Mouse (Mus musculus) cerebellum, adult 18-20 months (tissue): ENCODE results near the gene Tmem79.
A peak's percentile ranks its signal among the peaks of the same experiment; 100 is the strongest.
"Not testable (repeated sequence)": the region's sequence is repeated elsewhere in the genome, so short reads cannot be mapped to it uniquely, and the experiment has no call there.

ENCODE experiments used
- DNase-seq, 2 experiments: peaks; one replicate each; pipeline ENCODE4 v3.0.0; 2021

Tmem79 gene

GRCm38 (mm10) chr3:88336058-88337013 is at the start of gene Tmem79, which contains the start of gene Smg5:
Tmem79 (minus strand) TSS chr3:88336148.
Smg5 (plus strand) TSS chr3:88336260.
- DNase-seq = peak; percentile 95

- DNase-seq = no peak
Observed at GRCm38 (mm10) chr3:88384364-88384763, 48.4 kb upstream of the Tmem79 start, which contains the start of gene Bglap. Bglap (minus strand) TSS chr3:88384464.

- not testable (repeated sequence) for DNase-seq
Observed at GRCm38 (mm10) chr3:88382383-88382782, 46.4 kb upstream of the Tmem79 start.

- not testable (repeated sequence) for DNase-seq
Observed at GRCm38 (mm10) chr3:88381389-88382315, 45.7 kb upstream of the Tmem79 start.

GRCm38 (mm10) chr3:88378599-88378998 is 42.7 kb upstream of the Tmem79 start, which contains the start of gene Bglap2:
Bglap2 (minus strand) TSS chr3:88378699.
- not testable (repeated sequence) for DNase-seq

- not testable (repeated sequence) for DNase-seq
Observed at GRCm38 (mm10) chr3:88376644-88377043, 40.7 kb upstream of the Tmem79 start.

GRCm38 (mm10) chr3:88375750-88376626 is 40.0 kb upstream of the Tmem79 start:
- not testable (repeated sequence) for DNase-seq

GRCm38 (mm10) chr3:88372643-88373042 is 36.7 kb upstream of the Tmem79 start, which contains the start of gene Bglap3:
Bglap3 (minus strand) TSS chr3:88372743.
- DNase-seq = not testable (repeated sequence)

- DNase-seq = not testable (repeated sequence)
Observed at GRCm38 (mm10) chr3:88368511-88368910, 32.6 kb upstream of the Tmem79 start.

- DNase-seq = not testable (repeated sequence)
Observed at GRCm38 (mm10) chr3:88367517-88367916, 31.6 kb upstream of the Tmem79 start.

- not testable (repeated sequence) for DNase-seq
Observed at GRCm38 (mm10) chr3:88366830-88367428, 31.0 kb upstream of the Tmem79 start.

GRCm38 (mm10) chr3:88365705-88366361 is 29.9 kb upstream of the Tmem79 start:
- DNase-seq = no peak

- DNase-seq = peak in 1 of 2 experiments; percentile 44
Observed at GRCm38 (mm10) chr3:88364337-88364736, 28.4 kb upstream of the Tmem79 start, which contains the start of gene Paqr6. Paqr6 (plus strand) TSS chr3:88364584.

GRCm38 (mm10) chr3:88363700-88364099 is 27.8 kb upstream of the Tmem79 start:
- DNase-seq = peak in 1 of 2 experiments; percentile 35

GRCm38 (mm10) chr3:88361612-88362313 is 25.8 kb upstream of the Tmem79 start:
- DNase-seq = peak in 1 of 2 experiments; percentile 27

GRCm38 (mm10) chr3:88361096-88361495 is 25.1 kb upstream of the Tmem79 start:
- DNase-seq = no peak

GRCm38 (mm10) chr3:88359989-88360388 is 24.0 kb upstream of the Tmem79 start:
- no peak for DNase-seq

- no peak for DNase-seq
Observed at GRCm38 (mm10) chr3:88359584-88359983, 23.6 kb upstream of the Tmem79 start.

- peak in 1 of 2 experiments; percentile 65 for DNase-seq
Observed at GRCm38 (mm10) chr3:88354396-88355165, 18.6 kb upstream of the Tmem79 start.
